Mouse (Mus musculus) liver, postnatal 0 days (tissue): Measurements from ENCODE around the gene Ankrd9. TPM values are rescaled to one million over a fixed set of nuclear protein-coding genes. Genes with fewer than 3 reads are reported as not detected.
A peak's percentile ranks its signal among the peaks of the same experiment; 100 is the strongest.

Experiments used
- ATAC-seq: fragments of 200-750 bp; cut with Nextera tagmentation; 2 replicates; pipeline ENCODE4 v1.8.0; 2017; ENCODE audit warnings: mild to moderate bottlenecking, moderate library complexity
- DNase-seq: peaks from one replicate; pipeline ENCODE4 v3.0.0-alpha.2; 2016
- H3K27ac ChIP-seq: fragments of 300-500 bp; sonication (generic); 2 replicates; pipeline ENCODE4 v1.5.1; 2014; ENCODE audit warnings: antibody characterized with exemption, moderate library complexity, mild to moderate bottlenecking, low read depth
- H3K27me3 ChIP-seq: fragments of 300-500 bp; sonication (generic); 2 replicates; pipeline ENCODE4 v1.6.1; 2014; ENCODE audit warnings: low read length, control low read depth, mixed read lengths; ENCODE audit not compliant: insufficient read depth
- H3K36me3 ChIP-seq: fragments of 300-500 bp; sonication (generic); replicated peaks from 2 replicates; pipeline ENCODE4 v1.6.1; 2014; ENCODE audit warnings: mild to moderate bottlenecking, control low read depth, low read length, moderate library complexity, mixed read lengths; ENCODE audit not compliant: insufficient read depth
- H3K4me1 ChIP-seq: fragments of 300-500 bp; sonication (generic); 2 replicates; pipeline ENCODE4 v1.6.1; 2014; ENCODE audit warnings: antibody characterized with exemption, mild to moderate bottlenecking, control low read depth; ENCODE audit not compliant: insufficient read depth
- H3K4me2 ChIP-seq: fragments of 300-500 bp; sonication (generic); 2 replicates; pipeline ENCODE4 v1.6.1; 2014; ENCODE audit warnings: low read depth, mild to moderate bottlenecking, low read length, moderate library complexity, mixed read lengths
- H3K4me3 ChIP-seq: fragments of 300-500 bp; sonication (generic); 2 replicates; pipeline ENCODE4 v1.5.1; 2014; ENCODE audit warnings: low read depth, low read length
- H3K9ac ChIP-seq: fragments of 300-500 bp; sonication (generic); replicated peaks from 2 replicates; pipeline ENCODE4 v1.6.1; 2014; ENCODE audit warnings: mild to moderate bottlenecking, moderate library complexity
- H3K9me3 ChIP-seq: fragments of 300-500 bp; sonication (generic); 2 replicates; pipeline ENCODE4 v1.6.1; 2016; ENCODE audit warnings: mild to moderate bottlenecking, control low read depth, low read length, mixed read lengths
- CTCF ChIP-seq: sonication (generic); IDR thresholded peaks from 2 replicates; pipeline ENCODE4 v1.5.1; 2016; ENCODE audit warnings: antibody characterized with exemption, low read depth
- EP300 ChIP-seq: IDR thresholded peaks from 2 replicates; pipeline ENCODE4 v1.6.1; 2016; ENCODE audit warnings: antibody characterized with exemption, low read depth, mild to moderate bottlenecking
- WGBS: fragments of 180-500 bp; shearing (Covaris S2); extraction: QIAGEN DNeasy Blood & Tissue Kit; methylation state at CpG from one replicate; pipeline ENCODE4 v1.1.7; 2014; ENCODE audit not compliant: insufficient replicate concordance; 5-methylcytosine and 5-hydroxymethylcytosine counted together
- polyA plus RNA-seq: library from polyadenylated mRNA; unstranded; fragments of >200 nt; fragmentation: Nextera tagmentation; extraction: Ambion mirVana; gene quantifications from 2 replicates; pipeline ENCODE4 v1.2.1, GENCODE M21; 2015

Gene Ankrd9
- polyA plus RNA-seq, 1 experiment from 2014 or later = 16.5 TPM

GRCm38 (mm10) chr12:110977345-110977733 lies 1.5 kb downstream of the Ankrd9 start:
- DNase-seq = no peak
- no peak for ATAC-seq
- H3K9me3 ChIP-seq = no peaks in the 10 kb centered on the region
- H3K36me3 ChIP-seq = peaks cover 37% of the 10 kb centered on the region
- H3K27me3 ChIP-seq = no peaks in the 10 kb centered on the region
- TF ChIP-seq CTCF (no peak), EP300 (no peak)
- peak overlapping the region; percentile 99 for H3K4me2 ChIP-seq
- H3K4me1 ChIP-seq = peaks cover 56% of the 10 kb centered on the region
- peak overlapping the region; percentile 96; the same call in 1 of the 2 replicates for H3K9ac ChIP-seq
- 93% methylated on average over 18 of the region's 18 CpGs for WGBS
- H3K27ac ChIP-seq = no peak overlapping the region
- H3K4me3 ChIP-seq = peak overlapping the region; percentile 96

- DNase-seq (no peak), ATAC-seq (no peak)
- Histone ChIP-seq H3K4me1 (peaks cover 59% of the 10 kb centered on the region), H3K4me2 (peak overlapping the region; percentile 99), H3K9ac (0 out of 2 replicates have a peak overlapping the region, but pooled peaks have one; percentile 13), H3K4me3 (peak overlapping the region; percentile 96), H3K27me3 (no peaks in the 10 kb centered on the region), H3K27ac (0 out of 2 replicates have a peak overlapping the region, but pooled peaks have one; percentile 84), H3K36me3 (peaks cover 42% of the 10 kb centered on the region), H3K9me3 (no peaks in the 10 kb centered on the region)
- WGBS = 94% methylated on average over 60 of the region's 60 CpGs
- no peak for TF ChIP-seq CTCF
- TF ChIP-seq EP300 = no peak
Measured at GRCm38 (mm10) chr12:110976589-110977344, 2.1 kb downstream of the Ankrd9 start.

DNA sequence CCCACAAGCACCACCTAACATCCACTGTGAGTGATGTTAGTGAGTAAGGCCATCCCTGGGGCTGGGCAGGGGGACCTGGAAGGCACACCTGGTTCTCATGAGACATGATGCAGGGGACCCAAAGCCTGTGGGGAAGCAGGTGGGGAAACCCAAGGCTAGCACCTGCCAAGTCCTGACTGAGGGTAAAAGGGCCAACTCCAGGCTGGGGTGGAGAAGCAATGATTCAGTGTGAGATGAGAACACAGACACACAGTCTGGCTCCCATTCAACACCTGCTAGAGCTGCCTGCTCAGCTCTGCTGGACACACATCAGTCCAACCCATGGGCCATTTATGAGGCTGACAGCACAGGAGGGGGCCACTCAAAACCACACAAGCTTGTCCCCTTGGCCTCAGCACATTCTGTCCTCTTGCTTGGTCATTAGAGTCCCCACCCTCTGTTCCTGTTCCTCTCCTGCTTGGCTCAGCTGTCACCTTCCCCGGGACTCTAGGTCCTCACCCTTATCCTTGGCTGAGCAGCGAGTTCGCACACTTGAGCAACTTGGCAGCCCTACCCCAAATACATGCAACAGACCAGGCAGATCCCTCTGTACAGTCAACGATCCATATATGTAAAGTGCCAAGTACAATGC lies 2.9 kb downstream of the Ankrd9 start:
- Histone ChIP-seq H3K4me1 (peaks cover 61% of the 10 kb centered on the region), H3K9me3 (no peaks in the 10 kb centered on the region), H3K4me3 (peak overlapping the region; percentile 21), H3K36me3 (peaks cover 42% of the 10 kb centered on the region), H3K4me2 (peak overlapping the region; percentile 99), H3K27me3 (no peaks in the 10 kb centered on the region), H3K9ac (peak overlapping the region; percentile 50), H3K27ac (peak overlapping the region; percentile 84)
- DNase-seq = no peak
- no peak for ATAC-seq
- TF ChIP-seq EP300 = no peak
- no peak for TF ChIP-seq CTCF
- WGBS = 88% methylated on average over 4 of the region's 4 CpGs

DNA sequence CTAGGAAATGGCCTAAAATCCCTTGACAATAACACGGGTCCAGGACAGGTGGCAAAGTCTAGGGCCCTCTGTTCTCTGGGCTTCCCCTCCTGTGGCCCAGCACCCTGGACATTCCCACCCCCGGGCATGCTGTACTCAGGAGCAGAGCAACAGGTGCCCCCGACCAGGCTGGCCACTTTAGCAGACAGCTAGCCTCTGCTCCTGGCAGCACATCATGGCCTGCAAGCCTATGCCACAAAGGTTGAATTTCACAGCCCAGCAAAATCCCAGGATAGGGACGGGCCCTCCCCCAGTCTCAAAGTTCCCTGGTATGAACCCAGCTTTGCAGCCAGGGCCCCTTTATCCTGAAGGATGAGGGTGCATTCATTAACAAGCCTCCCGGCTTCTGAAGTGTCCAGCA lies 3.5 kb downstream of the Ankrd9 start:
- H3K4me3 ChIP-seq = peak overlapping the region; percentile 21
- no peak for DNase-seq
- peak overlapping the region; percentile 99 for H3K4me2 ChIP-seq
- H3K27me3 ChIP-seq = no peaks in the 10 kb centered on the region
- H3K36me3 ChIP-seq = peaks cover 45% of the 10 kb centered on the region
- H3K4me1 ChIP-seq = peaks cover 61% of the 10 kb centered on the region
- WGBS = 82% methylated on average over 5 of the region's 5 CpGs
- H3K27ac ChIP-seq = peak overlapping the region; percentile 84
- H3K9me3 ChIP-seq = no peaks in the 10 kb centered on the region
- ATAC-seq = no peak
- H3K9ac ChIP-seq = peak overlapping the region; percentile 50
- TF ChIP-seq EP300 = no peak
- TF ChIP-seq CTCF = no peak

DNA sequence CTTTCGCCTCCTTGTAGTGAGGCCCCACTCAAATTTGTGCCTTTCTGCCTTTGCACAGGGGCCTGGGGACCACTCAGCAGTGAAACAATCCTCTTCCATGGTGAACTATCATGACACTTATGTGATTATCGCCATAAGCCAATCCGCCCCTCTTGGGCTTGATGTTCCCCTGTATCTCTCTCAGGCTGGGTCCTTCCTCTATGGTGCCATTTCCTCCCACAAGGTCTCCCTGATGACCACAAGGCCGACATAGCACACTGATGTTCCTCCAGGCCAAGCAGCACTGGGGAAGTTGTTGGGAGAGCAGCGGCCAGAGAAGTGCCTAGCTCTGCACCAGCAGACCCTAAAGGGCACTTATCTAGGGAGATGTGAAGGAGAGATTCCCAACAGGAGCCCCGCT lies 4.1 kb downstream of the Ankrd9 start:
- Histone ChIP-seq H3K4me1 (peaks cover 58% of the 10 kb centered on the region), H3K9ac (peak overlapping the region; percentile 50), H3K4me3 (peak overlapping the region; percentile 21; the same call in 1 of the 2 replicates), H3K27me3 (no peaks in the 10 kb centered on the region), H3K36me3 (peaks cover 50% of the 10 kb centered on the region), H3K9me3 (no peaks in the 10 kb centered on the region), H3K27ac (peak overlapping the region; percentile 84), H3K4me2 (peak overlapping the region; percentile 99)
- ATAC-seq (no peak), DNase-seq (peak; percentile 34)
- WGBS = 48% methylated on average over 6 of the region's 6 CpGs
- TF ChIP-seq CTCF (no peak), EP300 (no peak)

- Histone ChIP-seq H3K4me1 (peaks cover 53% of the 10 kb centered on the region), H3K4me3 (no peak overlapping the region), H3K9ac (peak overlapping the region; percentile 39), H3K27me3 (no peaks in the 10 kb centered on the region), H3K36me3 (peaks cover 53% of the 10 kb centered on the region), H3K9me3 (no peaks in the 10 kb centered on the region), H3K27ac (peak overlapping the region; percentile 84), H3K4me2 (peak overlapping the region; percentile 99)
- TF ChIP-seq CTCF (0 out of 2 replicates have a peak, but pooled peaks have one; percentile 2), EP300 (peak; percentile 99)
- DNase-seq (peak; percentile 75), ATAC-seq (peak; percentile 83)
- 53% methylated on average over 7 of the region's 7 CpGs for WGBS
Measured at GRCm38 (mm10) chr12:110974295-110974694, 4.5 kb downstream of the Ankrd9 start.
